Mouse (Mus musculus) heart, embryonic 13.5 days (tissue): ENCODE measurements around the gene Atp4b. TPM values are rescaled to one million over a fixed set of nuclear protein-coding genes. Genes with fewer than 3 reads are reported as not detected.
A peak's percentile ranks its signal among the peaks of the same experiment; 100 is the strongest.
"Not testable (repeated sequence)": the region's sequence is repeated elsewhere in the genome, so short reads cannot be mapped to it uniquely, and the experiment has no call there.

Source experiments
- ATAC-seq: fragments of 200-750 bp; cut with Nextera tagmentation; 2 replicates; pipeline ENCODE4 v1.8.0; 2017; ENCODE audit warnings: moderate TSS enrichment; ENCODE audit not compliant: insufficient number of reproducible peaks, low FRiP score, low TSS enrichment; ENCODE audit errors: extremely low read depth
- H3K27ac ChIP-seq: fragments of 300-500 bp; sonication (generic); replicated peaks from 2 replicates; pipeline ENCODE4 v1.5.1; 2015; ENCODE audit warnings: moderate library complexity, mild to moderate bottlenecking, inconsistent platforms
- H3K27me3 ChIP-seq: fragments of 300-500 bp; sonication (generic); replicated peaks from 2 replicates; pipeline ENCODE4 v1.6.1; 2015; ENCODE audit warnings: mild to moderate bottlenecking, inconsistent platforms
- H3K36me3 ChIP-seq: fragments of 300-500 bp; sonication (generic); 2 replicates; pipeline ENCODE4 v1.6.1; 2015; ENCODE audit warnings: mild to moderate bottlenecking, inconsistent platforms
- H3K4me1 ChIP-seq: fragments of 300-500 bp; sonication (generic); 2 replicates; pipeline ENCODE4 v1.6.1; 2015; ENCODE audit warnings: inconsistent platforms
- H3K4me2 ChIP-seq: fragments of 300-500 bp; sonication (generic); 2 replicates; pipeline ENCODE4 v1.6.1; 2015; ENCODE audit warnings: inconsistent platforms, mild to moderate bottlenecking, moderate library complexity
- H3K4me3 ChIP-seq: fragments of 300-500 bp; sonication (generic); 2 replicates; pipeline ENCODE4 v1.5.1; 2015; ENCODE audit warnings: moderate library complexity, mild to moderate bottlenecking, inconsistent platforms
- H3K9ac ChIP-seq: fragments of 300-500 bp; sonication (generic); 2 replicates; pipeline ENCODE4 v1.6.1; 2015; ENCODE audit warnings: inconsistent platforms, mild to moderate bottlenecking, moderate library complexity
- H3K9me3 ChIP-seq: fragments of 300-500 bp; sonication (generic); 2 replicates; pipeline ENCODE4 v1.6.1; 2016; ENCODE audit warnings: inconsistent platforms
- WGBS: fragments of 180-500 bp; shearing (Covaris S2); methylation state at CpG from one replicate; pipeline ENCODE4 v1.1.7; 2015; ENCODE audit warnings: mixed read lengths; 5-methylcytosine and 5-hydroxymethylcytosine counted together
- polyA plus RNA-seq: library from polyadenylated mRNA; unstranded; fragments of >200 nt; fragmentation: Nextera tagmentation; extraction: Ambion mirVana; gene quantifications from 2 replicates; pipeline ENCODE4 v1.2.1, GENCODE M21; 2015

Atp4b gene
- polyA plus RNA-seq, 1 experiment from 2014 or later, result 0.13 TPM

GRCm38 (mm10) chr8:13343134-13343533, 53.5 kb downstream of the Atp4b start:
- H3K4me1 ChIP-seq, result peaks cover 43% of the 10 kb centered on the region
- no peak overlapping the region for H3K9ac ChIP-seq
- ATAC-seq, result no peak
- no peaks in the 10 kb centered on the region for H3K27me3 ChIP-seq
- H3K9me3 ChIP-seq, result no peaks in the 10 kb centered on the region
- H3K4me2 ChIP-seq, result no peak overlapping the region
- H3K4me3 ChIP-seq, result no peak overlapping the region
- peaks cover 81% of the 10 kb centered on the region for H3K36me3 ChIP-seq
- no peak overlapping the region for H3K27ac ChIP-seq
- WGBS, result 81% methylated on average over 4 of the region's 4 CpGs

GRCm38 (mm10) chr8:13342340-13342739, 54.3 kb downstream of the Atp4b start:
- no peak overlapping the region for H3K4me3 ChIP-seq
- H3K27me3 ChIP-seq, result no peaks in the 10 kb centered on the region
- no peak overlapping the region for H3K9ac ChIP-seq
- H3K4me2 ChIP-seq, result no peak overlapping the region
- 73% methylated on average over 2 of the region's 2 CpGs for WGBS
- peaks cover 73% of the 10 kb centered on the region for H3K36me3 ChIP-seq
- ATAC-seq, result no peak
- no peak overlapping the region for H3K27ac ChIP-seq
- peaks cover 43% of the 10 kb centered on the region for H3K4me1 ChIP-seq
- no peaks in the 10 kb centered on the region for H3K9me3 ChIP-seq

- 85% methylated on average over 8 of the region's 8 CpGs for WGBS
- Histone ChIP-seq H3K27me3 (no peaks in the 10 kb centered on the region), H3K4me3 (peak overlapping the region; percentile 88; the same call in 1 of the 2 replicates), H3K36me3 (peaks cover 56% of the 10 kb centered on the region), H3K4me2 (peak overlapping the region; percentile 91; the same call in 1 of the 2 replicates), H3K9me3 (no peaks in the 10 kb centered on the region), H3K4me1 (peaks cover 40% of the 10 kb centered on the region), H3K27ac (no peak overlapping the region), H3K9ac (peak overlapping the region; percentile 100)
- no peak for ATAC-seq
Observed at GRCm38 (mm10) chr8:13340650-13341049, 56.0 kb downstream of the Atp4b start.

DNA sequence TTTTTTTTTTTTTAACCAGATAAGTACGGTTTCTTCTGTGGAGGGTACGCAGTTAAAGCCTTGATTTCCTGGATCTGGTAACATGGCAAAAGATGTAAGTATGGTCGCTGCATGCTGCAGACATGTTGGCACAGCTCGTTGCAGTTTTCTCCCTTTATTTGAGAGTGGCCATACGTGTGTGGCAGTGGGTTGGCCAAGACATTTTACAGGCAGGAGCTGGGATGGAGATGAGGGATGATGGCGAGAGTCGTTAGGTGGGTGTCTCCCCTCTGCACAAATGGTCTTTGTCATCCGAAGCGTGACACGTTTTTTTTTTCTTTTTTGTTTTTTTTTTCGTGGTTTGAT, 57.0 kb downstream of the Atp4b start:
- H3K27ac ChIP-seq, result peak overlapping the region; percentile 77; the same call in 1 of the 2 replicates
- H3K4me2 ChIP-seq, result peak overlapping the region; percentile 91
- 16% methylated on average over 11 of the region's 11 CpGs for WGBS
- no peaks in the 10 kb centered on the region for H3K27me3 ChIP-seq
- H3K36me3 ChIP-seq, result peaks cover 46% of the 10 kb centered on the region
- H3K9ac ChIP-seq, result peak overlapping the region; percentile 100
- ATAC-seq, result no peak
- H3K4me1 ChIP-seq, result peaks cover 34% of the 10 kb centered on the region
- peak overlapping the region; percentile 88 for H3K4me3 ChIP-seq
- no peaks in the 10 kb centered on the region for H3K9me3 ChIP-seq

DNA sequence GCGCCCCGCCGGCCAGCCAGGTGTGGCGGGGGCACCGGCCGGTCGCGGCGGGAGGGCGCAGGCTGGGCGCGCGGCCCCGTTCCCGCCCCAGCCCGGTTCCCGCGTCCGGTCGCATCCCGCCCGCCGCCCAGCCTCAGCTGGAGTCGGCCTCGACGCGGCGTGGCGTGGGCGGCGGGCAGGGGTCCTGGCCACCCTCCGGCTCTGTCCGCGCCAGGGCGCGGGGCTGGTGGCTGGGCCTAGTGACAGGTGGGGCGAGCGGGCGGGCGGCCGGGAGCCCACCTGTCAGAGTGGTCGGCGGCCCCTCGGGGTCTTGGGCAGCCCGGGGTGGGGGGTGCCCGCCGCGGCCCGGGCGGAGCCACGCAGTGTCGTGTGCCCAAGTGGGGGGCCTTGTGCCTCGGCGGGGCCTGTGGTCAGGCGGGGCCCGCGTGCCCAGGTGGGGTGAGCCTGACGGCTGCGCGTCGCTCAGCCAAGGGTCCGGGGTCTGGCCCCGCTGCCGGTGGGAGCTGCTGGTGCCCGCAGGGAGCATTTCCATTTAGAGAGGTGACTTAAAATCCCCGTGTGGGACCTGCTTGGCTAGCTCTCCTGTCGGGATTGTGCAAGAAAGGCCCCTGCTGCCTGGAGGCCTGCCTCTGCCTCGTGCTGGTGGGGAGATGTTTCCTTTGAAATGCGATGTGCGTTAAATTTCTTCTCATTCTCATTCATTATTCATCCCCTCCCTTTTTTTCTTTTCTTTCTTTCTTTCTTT, 57.6 kb downstream of the Atp4b start:
- Histone ChIP-seq H3K36me3 (peaks cover 40% of the 10 kb centered on the region), H3K4me1 (peaks cover 34% of the 10 kb centered on the region), H3K4me3 (peak overlapping the region; percentile 88), H3K4me2 (peak overlapping the region; percentile 91), H3K27me3 (no peaks in the 10 kb centered on the region), H3K9ac (peak overlapping the region; percentile 100), H3K9me3 (no peaks in the 10 kb centered on the region), H3K27ac (peak overlapping the region; percentile 77)
- WGBS, result under 1% methylated on average over 40 of the region's 70 CpGs
- peak; percentile 23; the same call in 1 of the 2 replicates for ATAC-seq

- Histone ChIP-seq H3K9me3 (no peaks in the 10 kb centered on the region), H3K27me3 (no peaks in the 10 kb centered on the region), H3K9ac (peak within 1 kb of the TSS; percentile 100), H3K4me1 (peaks cover 34% of the 10 kb centered on the region), H3K36me3 (peaks cover 33% of the 10 kb centered on the region), H3K4me3 (peak within 1 kb of the TSS; percentile 88), H3K4me2 (peak within 1 kb of the TSS; percentile 91), H3K27ac (peak within 1 kb of the TSS; percentile 77)
- 1% methylated on average over 46 of the region's 72 CpGs for WGBS
- peak; percentile 88 for ATAC-seq
Observed at GRCm38 (mm10) chr8:13338255-13338860, 58.3 kb downstream of the Atp4b start, which contains the start of gene Tfdp1. Tfdp1 (plus strand) TSS chr8:13338751.

- H3K36me3 ChIP-seq, result peaks cover 26% of the 10 kb centered on the region
- peak overlapping the region; percentile 91 for H3K4me2 ChIP-seq
- 0 out of 2 replicates have a peak overlapping the region, but pooled peaks have one; percentile 10 for H3K27ac ChIP-seq
- no peaks in the 10 kb centered on the region for H3K27me3 ChIP-seq
- peaks cover 34% of the 10 kb centered on the region for H3K4me1 ChIP-seq
- peak overlapping the region; percentile 100; the same call in 1 of the 2 replicates for H3K9ac ChIP-seq
- H3K4me3 ChIP-seq, result peak overlapping the region; percentile 88
- no peak for ATAC-seq
- WGBS, result 71% methylated on average over 3 of the region's 3 CpGs
- H3K9me3 ChIP-seq, result no peaks in the 10 kb centered on the region
Observed at GRCm38 (mm10) chr8:13337678-13338077, 58.9 kb downstream of the Atp4b start.

DNA sequence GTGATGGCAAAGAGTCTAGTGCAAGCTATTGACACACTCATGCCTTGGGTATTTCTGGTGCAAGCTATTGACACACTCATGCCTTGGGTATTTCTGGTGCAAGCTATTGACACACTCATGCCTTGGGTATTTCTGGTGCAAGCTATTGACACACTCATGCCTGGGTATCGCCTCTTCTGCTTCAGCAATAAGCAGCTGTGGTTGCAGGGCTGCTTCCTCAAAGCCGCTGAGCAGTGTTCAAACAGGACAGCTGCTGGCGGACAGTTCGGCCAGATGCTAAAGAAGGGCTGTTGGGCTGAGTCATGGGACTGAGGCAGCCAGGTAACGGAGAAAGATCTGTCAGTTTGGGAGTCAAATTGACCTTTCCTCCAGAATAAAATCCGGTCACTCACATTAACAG, 59.4 kb downstream of the Atp4b start:
- not testable (repeated sequence) for H3K4me3 ChIP-seq, H3K27me3 ChIP-seq, H3K9ac ChIP-seq, H3K4me2 ChIP-seq, H3K27ac ChIP-seq, ATAC-seq, H3K9me3 ChIP-seq
- 73% methylated on average over 6 of the region's 6 CpGs for WGBS
- Histone ChIP-seq H3K36me3 (peaks cover 22% of the 10 kb centered on the region), H3K4me1 (peaks cover 30% of the 10 kb centered on the region)

Other genes with a start within 250 kb of the Atp4b start
- 305 and 332 TPM in 2 replicates for gene Lamp1, start 237.7 kb downstream of the Atp4b start, polyA plus RNA-seq
- 17.1 and 19.9 TPM in 2 replicates for gene Grtp1, start 196.2 kb downstream of the Atp4b start, polyA plus RNA-seq
- gene Adprhl1, start 142.7 kb downstream of the Atp4b start, polyA plus RNA-seq, result 170 and 207 TPM in 2 replicates
- 24.6 and 26.7 TPM in 2 replicates for gene Dcun1d2, start 108.7 kb downstream of the Atp4b start, polyA plus RNA-seq
- gene Tmco3, start 108.6 kb downstream of the Atp4b start, polyA plus RNA-seq, result 32.2 and 36.0 TPM in 2 replicates
- 81.5 and 87.5 TPM in 2 replicates for gene Tfdp1, start 58.1 kb downstream of the Atp4b start, polyA plus RNA-seq
- not detected in 2 replicates for gene Grk1, start 8.3 kb upstream of the Atp4b start, polyA plus RNA-seq
- 0.62 and 0.71 TPM in 2 replicates for gene Tmem255b, start 38.4 kb upstream of the Atp4b start, polyA plus RNA-seq
- 101 and 110 TPM in 2 replicates for gene Gas6, start 97.7 kb upstream of the Atp4b start, polyA plus RNA-seq
- gene 1700029H14Rik, start 165.6 kb upstream of the Atp4b start, polyA plus RNA-seq, result not detected in 2 replicates